Mouse (Mus musculus): ENCODE measurements around the gene Nod2. TPM values are rescaled to one million over a fixed set of nuclear protein-coding genes. Genes with fewer than 3 reads are reported as not detected.

Nod2 gene
- 0.60 and 1.0 TPM in 2 replicates for polyA plus RNA-seq (2012; ENCODE audit: low replicate concordance)

DNA sequence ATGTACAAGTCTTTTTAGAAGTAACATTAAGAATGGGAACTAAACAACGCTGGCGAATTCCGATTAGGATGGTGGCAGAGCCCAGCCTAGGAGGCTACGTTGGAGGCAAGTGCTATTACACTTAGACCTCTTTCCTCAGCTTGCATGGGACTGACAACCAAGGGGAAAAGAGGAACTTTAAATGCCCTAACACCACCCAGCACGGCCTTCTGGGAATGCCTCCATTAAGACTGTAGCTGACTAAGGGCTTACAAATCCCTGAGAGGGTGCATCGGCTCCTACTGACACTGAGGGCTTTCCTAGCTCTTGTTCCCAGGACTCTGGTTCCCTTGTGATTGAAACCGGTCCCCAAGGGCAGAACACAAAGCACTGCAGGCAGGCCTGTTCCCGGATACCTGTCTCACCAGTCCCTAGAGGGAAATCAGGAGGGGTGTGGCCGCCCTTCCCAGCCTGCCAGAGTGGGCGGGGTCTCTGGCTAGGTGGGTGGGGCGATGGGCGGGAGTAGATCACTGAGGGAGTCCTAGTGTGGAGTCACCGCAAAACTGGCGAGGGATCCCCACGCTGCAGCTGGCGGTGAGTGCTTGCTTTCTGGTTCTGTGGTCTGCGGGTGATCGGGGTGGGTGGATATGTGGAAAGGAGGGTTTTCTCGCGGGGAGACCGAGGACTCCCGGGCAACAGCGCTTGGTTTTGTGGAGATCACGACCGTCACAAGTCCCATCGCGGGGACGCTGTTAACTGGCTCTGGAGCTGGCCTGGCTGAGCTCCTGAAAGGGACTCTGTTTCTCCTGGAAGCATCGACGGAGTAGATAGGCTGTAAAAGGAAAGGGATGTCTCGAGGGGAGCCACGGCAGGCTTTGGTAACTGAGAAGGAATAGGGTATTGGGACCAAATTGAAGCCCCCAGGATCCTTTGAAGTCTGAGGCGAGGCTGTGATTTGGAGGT lies at the start of gene Nod2:
TSS of gene Nod2 (plus strand) at position 479 of the 942 bp plus-strand sequence.

DNA sequence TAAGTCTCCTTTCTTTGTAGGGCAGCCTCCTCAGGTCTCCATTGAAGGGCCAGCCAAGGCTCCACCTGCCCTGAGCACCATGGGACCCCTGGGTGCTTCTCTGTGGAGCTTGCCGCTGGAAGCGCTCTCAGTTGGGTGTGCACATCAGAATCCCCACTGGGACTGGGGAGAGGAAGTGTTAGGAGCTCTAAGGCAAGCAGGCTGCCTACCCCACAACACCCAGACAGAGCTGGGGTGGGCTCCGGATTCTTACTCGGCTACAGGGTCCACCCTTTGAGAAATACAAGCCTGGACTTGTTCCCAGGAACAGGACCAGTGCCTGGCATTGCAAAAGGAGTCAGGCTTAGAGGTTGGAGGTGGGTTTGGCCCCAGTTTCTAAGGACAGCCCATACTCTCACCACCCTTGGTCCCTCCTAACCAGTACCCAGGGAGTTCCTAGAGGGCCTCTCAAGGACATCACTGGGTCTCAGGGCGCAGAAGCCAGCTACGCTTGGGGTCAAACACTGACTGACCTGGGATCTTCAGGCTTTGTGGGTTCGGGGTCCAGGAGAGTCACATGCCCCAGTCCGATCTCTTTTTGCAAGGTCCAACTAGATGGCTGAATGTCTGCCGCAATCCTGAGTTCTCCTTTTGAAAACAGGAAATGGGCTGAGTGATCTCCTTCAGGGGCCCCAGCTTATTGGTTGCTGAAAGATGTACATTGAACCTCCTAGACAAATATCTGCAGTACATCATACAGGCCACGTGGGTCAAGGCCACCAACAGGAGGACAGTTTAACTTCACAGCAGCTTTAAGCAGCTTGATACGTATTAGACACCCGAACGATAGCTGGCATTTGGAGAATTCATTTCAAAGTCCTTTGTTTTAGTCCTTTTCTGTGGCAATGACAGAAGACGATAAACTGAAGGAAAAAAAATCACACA lies 11.4 kb upstream of the Nod2 start, which contains the start of gene Snx20:
TSS of gene Snx20 (minus strand) at position 655 of the 924 bp plus-strand sequence.

DNA sequence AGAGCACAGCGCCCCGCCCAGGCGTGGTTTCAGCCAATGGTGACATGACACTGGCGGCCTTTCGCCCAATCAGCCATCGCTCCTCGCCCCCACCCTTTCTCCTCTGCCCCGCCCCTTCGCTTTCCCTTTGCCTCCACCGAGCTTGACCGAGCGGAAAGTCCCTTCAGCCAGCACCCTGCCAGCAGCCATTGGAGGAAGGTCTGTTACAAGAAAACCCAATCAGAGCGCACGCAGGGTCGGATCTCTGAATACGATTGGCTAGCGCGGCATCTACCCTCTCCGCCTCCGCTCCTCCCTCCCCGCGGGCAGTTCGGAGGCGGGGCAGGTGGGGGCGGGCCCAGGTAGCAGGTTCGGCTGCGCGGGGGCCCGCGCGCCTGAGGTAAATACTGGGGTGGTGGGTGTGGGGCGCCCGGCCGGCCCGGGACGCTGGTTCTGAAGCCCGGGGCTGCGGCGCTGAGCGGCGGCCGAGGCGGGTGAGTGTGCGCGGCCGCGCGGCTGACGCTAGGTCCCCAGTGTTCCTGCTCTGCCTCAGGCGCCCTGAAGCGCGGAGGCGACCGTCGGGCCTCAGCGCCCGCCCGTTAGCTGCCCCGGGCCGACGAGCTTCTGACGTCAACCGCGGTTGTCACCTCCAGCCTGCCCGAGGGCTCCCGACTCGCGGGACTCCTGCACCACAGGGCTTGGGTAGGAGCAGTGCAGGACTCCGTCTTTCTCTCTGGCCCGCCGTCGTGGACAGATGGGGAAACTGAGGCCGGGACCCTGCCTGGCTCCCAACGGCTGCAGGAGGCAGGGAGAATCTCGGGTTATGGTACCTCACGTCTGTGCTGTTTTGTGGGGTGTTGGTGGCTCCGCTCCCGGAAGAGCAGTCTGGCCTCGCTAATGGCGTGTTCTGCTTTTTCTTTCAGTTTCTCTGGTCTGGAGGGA lies 49.9 kb downstream of the Nod2 start, which contains the start of gene Cyld:
TSS of gene Cyld (plus strand) at position 308 of the 921 bp plus-strand sequence.

Other genes with a start within 250 kb of the Nod2 start
- 1.6 and 3.3 TPM in 2 replicates for gene Nkd1, start 126.0 kb upstream of the Nod2 start, polyA plus RNA-seq (2012; ENCODE audit: low replicate concordance)
- 29.9 and 31.4 TPM in 2 replicates for gene Snx20, start 11.2 kb upstream of the Nod2 start, polyA plus RNA-seq (2012; ENCODE audit: low replicate concordance)
- gene Cyld, start 49.7 kb downstream of the Nod2 start, polyA plus RNA-seq (2012; ENCODE audit: low replicate concordance) = 0.68 and 1.8 TPM in 2 replicates